Mouse (Mus musculus) left cerebral cortex, adult 6 months (tissue): ENCODE results near the gene Manea. TPM values are rescaled to one million over a fixed set of nuclear protein-coding genes. Genes with fewer than 3 reads are reported as not detected.

Experiments used
- long read RNA-seq, 2 experiments: library from polyadenylated mRNA; unstranded; transcript quantifications; one replicate each; pipeline ENCODE4 v2.0.0; 2019 to 2020
- polyA plus RNA-seq: library from polyadenylated mRNA; unstranded; fragments of <200 nt; fragmentation: Nextera tagmentation; gene quantifications from 2 replicates; pipeline ENCODE4 v1.2.3, GENCODE M21; 2021

Gene Manea
- polyA plus RNA-seq: 11.8 and 13.9 TPM in 2 replicates
- long read RNA-seq, experiment 1, full-length matches to known transcripts: 36 of 59 reads
- long read RNA-seq, experiment 1, partial matches to known transcripts: 3 of 59 reads
- long read RNA-seq, experiment 1, other reads (novel, unspliced or antisense): 20 of 59 reads
- long read RNA-seq, experiment 2, full-length matches to known transcripts: 4 of 19 reads
- long read RNA-seq, experiment 2, partial matches to known transcripts: 2 of 19 reads
- long read RNA-seq, experiment 2, other reads (novel, unspliced or antisense): 13 of 19 reads

DNA sequence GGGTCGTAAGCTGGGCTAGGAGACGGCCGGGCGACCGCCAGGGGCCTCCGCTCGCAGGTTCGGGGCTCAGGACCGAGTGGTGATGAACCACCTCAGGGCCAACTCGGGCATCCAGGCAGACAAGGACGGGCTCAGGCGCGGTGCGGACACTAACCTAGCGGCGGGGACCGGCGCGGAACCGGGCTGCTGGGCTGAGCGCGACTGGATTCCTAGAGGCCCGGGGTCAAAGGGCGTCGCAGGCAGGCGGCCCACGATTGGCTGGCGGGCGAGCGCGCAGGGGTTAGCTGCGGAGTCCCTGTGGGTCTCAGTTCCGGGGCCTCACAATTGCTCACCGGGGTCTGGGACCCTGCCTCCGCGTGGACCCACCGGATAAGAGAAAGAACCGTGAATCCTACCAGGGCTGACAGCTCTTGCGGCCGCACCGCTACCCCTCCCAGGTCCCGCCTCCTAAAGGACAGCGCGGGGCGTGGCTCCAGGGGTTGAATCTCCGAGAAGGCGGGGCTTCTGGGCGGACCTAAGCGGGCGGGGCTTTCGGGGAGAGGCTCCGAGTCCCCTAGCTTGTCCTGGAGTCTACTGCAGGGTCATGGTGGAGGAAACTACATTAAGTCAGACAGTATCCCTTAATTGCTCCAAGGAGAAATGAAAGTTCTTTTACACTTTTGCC, at the start of gene Manea:
Manea (minus strand) TSS at position 449 of the 664 bp plus-strand sequence.

